Mouse (Mus musculus) ES-Bruce4 (cell line): ENCODE measurements around the gene Phf20.

ENCODE experiments used
- CTCF ChIP-seq: IDR thresholded peaks from one replicate; pipeline ENCODE4 v1.8.1; 2011; ENCODE audit warnings: low read depth, low read length
- EP300 ChIP-seq: IDR thresholded peaks from 2 replicates; pipeline ENCODE4 v1.6.1; 2011; ENCODE audit warnings: low read depth, low read length; ENCODE audit not compliant: insufficient read depth
- POLR2A ChIP-seq: IDR thresholded peaks from one replicate; pipeline ENCODE4 v1.8.1; 2011; ENCODE audit warnings: low read length; ENCODE audit not compliant: insufficient read depth

- TF ChIP-seq CTCF (no peak), POLR2A (no peak), EP300 (no peak)
Measured at GRCm38 (mm10) chr2:156272553-156272952, 76.3 kb downstream of the Phf20 start.
